Mouse (Mus musculus) liver, embryonic 15.5 days (tissue): ENCODE data around the gene Ftl1. TPM values are rescaled to one million over a fixed set of nuclear protein-coding genes. Genes with fewer than 3 reads are reported as not detected.
"Not testable (repeated sequence)": the region's sequence is repeated elsewhere in the genome, so short reads cannot be mapped to it uniquely, and the experiment has no call there.

Experiments
- ATAC-seq: fragments of 200-750 bp; cut with Nextera tagmentation; 2 replicates; pipeline ENCODE4 v1.8.0; 2017; ENCODE audit warnings: moderate number of reproducible peaks, mild to moderate bottlenecking, moderate library complexity; ENCODE audit not compliant: insufficient read depth
- H3K27ac ChIP-seq: fragments of 300-500 bp; sonication (generic); replicated peaks from 2 replicates; pipeline ENCODE4 v1.5.1; 2015; ENCODE audit warnings: mild to moderate bottlenecking, inconsistent platforms
- H3K27me3 ChIP-seq: fragments of 300-500 bp; sonication (generic); 2 replicates; pipeline ENCODE4 v1.6.1; 2015; ENCODE audit warnings: mild to moderate bottlenecking, inconsistent platforms
- H3K36me3 ChIP-seq: fragments of 300-500 bp; sonication (generic); replicated peaks from 2 replicates; pipeline ENCODE4 v1.6.1; 2015; ENCODE audit warnings: moderate library complexity, mild to moderate bottlenecking, inconsistent platforms
- H3K4me1 ChIP-seq: fragments of 300-500 bp; sonication (generic); replicated peaks from 2 replicates; pipeline ENCODE4 v1.6.1; 2015; ENCODE audit warnings: inconsistent platforms
- H3K4me2 ChIP-seq: fragments of 300-500 bp; sonication (generic); 2 replicates; pipeline ENCODE4 v1.6.1; 2015; ENCODE audit warnings: moderate library complexity, mild to moderate bottlenecking, inconsistent platforms
- H3K4me3 ChIP-seq: fragments of 300-500 bp; sonication (generic); replicated peaks from 2 replicates; pipeline ENCODE4 v1.5.1; 2015; ENCODE audit warnings: mild to moderate bottlenecking, inconsistent platforms
- H3K9ac ChIP-seq: fragments of 300-500 bp; sonication (generic); 2 replicates; pipeline ENCODE4 v1.6.1; 2015; ENCODE audit warnings: moderate library complexity, mild to moderate bottlenecking, inconsistent platforms
- H3K9me3 ChIP-seq: fragments of 300-500 bp; sonication (generic); replicated peaks from 2 replicates; pipeline ENCODE4 v1.6.1; 2016; ENCODE audit warnings: inconsistent platforms
- WGBS: fragments of 180-500 bp; shearing (Covaris S2); methylation state at CpG from one replicate; pipeline ENCODE4 v1.1.7; 2015; ENCODE audit warnings: mixed read lengths; ENCODE audit not compliant: insufficient replicate concordance; 5-methylcytosine and 5-hydroxymethylcytosine counted together
- polyA plus RNA-seq: library from polyadenylated mRNA; unstranded; fragments of >200 nt; fragmentation: Nextera tagmentation; extraction: Ambion mirVana; gene quantifications from 2 replicates; pipeline ENCODE4 v1.2.1, GENCODE M21; 2015

The Ftl1 gene
- polyA plus RNA-seq, 1 experiment from 2014 or later: 6,104 TPM

DNA sequence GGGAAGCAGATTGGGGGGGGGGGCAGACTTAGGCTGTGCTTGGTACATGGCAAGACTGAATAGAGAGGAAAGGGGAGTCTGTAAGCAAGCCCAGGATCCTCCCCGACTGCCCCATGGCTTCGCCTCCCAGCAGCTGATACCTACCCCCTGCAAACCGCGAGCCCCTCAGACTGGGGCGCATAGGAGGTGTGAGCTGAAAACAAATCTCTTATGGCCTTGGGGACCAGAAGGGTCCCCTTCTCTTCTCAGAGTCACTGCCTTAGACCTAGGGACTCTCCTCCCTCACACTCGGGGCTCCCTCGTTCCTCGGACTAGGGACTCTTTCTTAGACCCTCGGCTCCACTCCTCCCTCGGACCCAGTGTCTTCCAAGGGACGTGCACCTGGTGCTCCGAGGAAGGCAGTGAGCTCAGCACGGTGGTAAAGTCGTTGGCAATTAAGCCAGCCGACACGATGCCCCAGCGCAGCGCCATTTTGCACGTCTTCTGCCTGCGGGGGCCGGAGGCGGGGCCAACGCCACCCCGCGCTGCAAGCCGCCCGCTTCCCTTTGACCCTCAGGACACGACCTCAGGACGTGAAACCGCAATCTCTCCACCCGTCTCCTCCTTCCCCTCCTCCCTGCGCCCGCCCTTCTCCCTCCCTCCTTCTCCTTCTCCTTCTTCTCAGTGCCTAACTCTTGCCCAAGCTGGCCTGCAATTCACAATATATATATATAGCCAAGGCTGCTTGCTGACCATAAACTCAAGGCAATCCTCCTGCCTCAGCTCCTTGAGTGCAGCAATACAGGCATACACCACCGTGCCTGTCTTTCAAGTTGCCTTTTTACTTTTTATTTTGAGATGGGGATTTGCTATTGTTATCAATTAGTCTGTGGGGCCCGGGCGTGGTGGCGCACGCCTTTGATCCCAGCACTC is 28.9 kb upstream of the Ftl1 start, which contains the start of gene Dhdh:
Gene Dhdh (minus strand): TSS at position 513 of the 912 bp plus-strand sequence.
- H3K9ac ChIP-seq: peak within 1 kb of the TSS; percentile 56; the same call in 1 of the 2 replicates
- no peaks in the 10 kb centered on the region for H3K9me3 ChIP-seq
- WGBS: 5% methylated on average over 38 of the region's 38 CpGs
- H3K4me3 ChIP-seq: peak within 1 kb of the TSS; percentile 62
- peaks cover 67% of the 10 kb centered on the region for H3K4me1 ChIP-seq
- peak within 1 kb of the TSS; percentile 76 for H3K4me2 ChIP-seq
- no peaks in the 10 kb centered on the region for H3K27me3 ChIP-seq
- ATAC-seq: peak; percentile 59
- peaks cover 16% of the 10 kb centered on the region for H3K36me3 ChIP-seq
- H3K27ac ChIP-seq: peak within 1 kb of the TSS; percentile 34

DNA sequence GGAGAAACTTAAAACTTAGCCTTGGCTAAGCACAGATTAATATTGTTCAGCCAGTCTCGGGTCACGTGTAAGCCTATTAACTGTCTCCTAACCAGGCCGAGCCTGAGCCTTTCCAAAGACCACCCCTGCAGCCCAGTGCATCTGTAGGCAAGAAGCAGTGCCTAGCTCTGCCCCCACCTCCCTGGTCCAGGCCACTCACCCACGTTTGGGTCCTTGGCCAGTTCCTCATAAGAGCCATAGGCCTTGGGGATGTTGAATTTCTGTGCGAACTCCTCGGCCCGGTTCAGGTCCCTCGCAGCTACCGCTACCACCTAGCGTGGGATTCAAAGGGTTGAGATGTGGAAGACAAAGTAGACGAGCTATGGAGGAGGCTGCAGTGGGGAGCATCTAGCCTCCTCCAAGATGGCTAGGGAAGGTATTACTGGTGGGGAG is 28.2 kb upstream of the Ftl1 start:
- no peak overlapping the region for H3K27ac ChIP-seq
- H3K9ac ChIP-seq: peak overlapping the region; percentile 56; the same call in 1 of the 2 replicates
- no peaks in the 10 kb centered on the region for H3K27me3 ChIP-seq
- H3K4me3 ChIP-seq: peak overlapping the region; percentile 62
- H3K4me2 ChIP-seq: peak overlapping the region; percentile 76
- peaks cover 9% of the 10 kb centered on the region for H3K36me3 ChIP-seq
- no peaks in the 10 kb centered on the region for H3K9me3 ChIP-seq
- H3K4me1 ChIP-seq: peaks cover 71% of the 10 kb centered on the region
- WGBS: 62% methylated on average over 11 of the region's 11 CpGs
- 0 out of 2 replicates have a peak, but pooled peaks have one; percentile 1 for ATAC-seq

DNA sequence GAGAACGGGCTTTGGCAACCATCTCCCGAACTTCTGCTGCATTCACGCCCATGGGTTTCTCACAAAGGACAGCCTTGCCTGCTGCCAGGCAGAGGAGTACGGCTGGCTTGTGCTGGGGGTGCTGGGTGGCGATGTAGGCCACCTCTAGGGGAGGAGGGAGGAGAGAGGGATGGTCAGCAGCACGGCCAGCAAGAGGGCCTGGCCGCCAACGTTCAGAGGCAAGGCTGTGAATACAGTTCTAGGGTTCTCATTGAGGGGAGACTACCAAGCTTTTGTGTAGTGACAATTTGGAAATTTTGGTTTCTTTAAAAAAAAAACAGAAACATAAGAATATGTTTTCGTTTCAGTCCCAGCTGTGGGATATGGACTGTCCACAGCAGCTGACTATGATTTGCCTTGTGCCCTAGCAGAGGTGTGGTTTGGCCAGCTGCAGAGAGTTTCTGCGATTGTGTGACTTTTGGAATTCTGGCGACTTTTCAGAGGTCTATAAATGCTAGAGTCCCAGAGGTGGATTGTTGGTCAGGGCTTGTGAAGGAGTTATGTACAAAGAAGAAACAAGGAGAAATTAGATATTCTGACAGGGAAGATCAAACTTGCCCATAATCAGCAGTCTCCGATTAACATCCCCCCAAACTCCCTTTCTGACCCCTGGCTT is 27.2 kb upstream of the Ftl1 start, which contains the start of gene Gm45808:
Gene Gm45808 (minus strand): TSS at position 51 of the 655 bp plus-strand sequence.
- Histone ChIP-seq H3K4me2 (peak within 1 kb of the TSS; percentile 76; the same call in 1 of the 2 replicates), H3K4me3 (no peak within 1 kb of the TSS), H3K36me3 (no peaks in the 10 kb centered on the region), H3K27me3 (no peaks in the 10 kb centered on the region), H3K4me1 (peaks cover 70% of the 10 kb centered on the region), H3K27ac (no peak within 1 kb of the TSS), H3K9ac (no peak within 1 kb of the TSS), H3K9me3 (no peaks in the 10 kb centered on the region)
- 77% methylated on average over 12 of the region's 12 CpGs for WGBS
- ATAC-seq: no peak

DNA sequence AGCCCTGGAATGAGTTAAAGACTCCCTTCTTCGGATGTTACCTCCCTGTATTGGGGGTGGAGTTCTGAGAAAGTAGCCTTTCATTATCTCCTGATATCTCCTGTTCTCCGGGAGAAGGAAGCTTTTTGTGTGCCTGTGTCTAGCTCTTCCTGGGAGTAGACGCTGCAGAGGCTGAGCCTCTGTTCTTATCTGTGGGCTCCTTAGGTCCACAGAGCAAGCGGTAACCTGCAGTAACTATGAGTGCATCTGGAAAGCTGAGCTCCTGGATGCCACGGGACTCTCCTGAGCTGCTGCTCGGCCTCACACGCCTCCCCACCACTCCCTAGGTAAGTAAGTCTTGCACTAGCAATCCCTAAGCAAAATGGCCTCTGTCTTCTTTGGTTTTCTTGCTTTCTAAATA is 26.5 kb upstream of the Ftl1 start:
- WGBS: 14% methylated on average over 7 of the region's 7 CpGs
- Histone ChIP-seq H3K9me3 (no peaks in the 10 kb centered on the region), H3K27me3 (no peaks in the 10 kb centered on the region), H3K9ac (no peak overlapping the region), H3K4me2 (0 out of 2 replicates have a peak overlapping the region, but pooled peaks have one; percentile 10), H3K27ac (no peak overlapping the region), H3K4me3 (no peak overlapping the region), H3K4me1 (peaks cover 67% of the 10 kb centered on the region), H3K36me3 (no peaks in the 10 kb centered on the region)
- ATAC-seq: no peak

DNA sequence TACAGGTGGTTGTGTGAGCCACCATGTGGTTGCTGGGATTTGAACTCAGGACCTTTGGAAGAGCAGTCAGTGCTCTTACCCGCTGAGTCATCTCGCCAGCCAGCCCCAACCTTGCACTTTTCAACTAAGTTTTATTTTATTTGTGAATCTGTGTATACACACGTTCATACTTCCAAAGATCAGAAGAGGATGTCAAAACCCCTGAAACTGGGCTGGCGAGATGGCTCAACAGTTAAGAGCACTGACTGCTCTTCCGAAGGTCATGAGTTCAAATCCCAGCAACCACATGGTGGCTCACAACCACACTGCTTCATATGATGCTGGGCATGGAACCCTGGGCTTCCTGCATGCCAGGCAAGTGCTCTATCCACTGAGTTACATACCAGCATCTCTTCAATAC is 25.3 kb upstream of the Ftl1 start:
- not testable (repeated sequence) for ATAC-seq, H3K9ac ChIP-seq, H3K4me2 ChIP-seq, H3K9me3 ChIP-seq, H3K4me3 ChIP-seq, H3K27ac ChIP-seq, H3K27me3 ChIP-seq, H3K36me3 ChIP-seq
- 83% methylated on average over 5 of the region's 5 CpGs for WGBS
- H3K4me1 ChIP-seq: peaks cover 55% of the 10 kb centered on the region

DNA sequence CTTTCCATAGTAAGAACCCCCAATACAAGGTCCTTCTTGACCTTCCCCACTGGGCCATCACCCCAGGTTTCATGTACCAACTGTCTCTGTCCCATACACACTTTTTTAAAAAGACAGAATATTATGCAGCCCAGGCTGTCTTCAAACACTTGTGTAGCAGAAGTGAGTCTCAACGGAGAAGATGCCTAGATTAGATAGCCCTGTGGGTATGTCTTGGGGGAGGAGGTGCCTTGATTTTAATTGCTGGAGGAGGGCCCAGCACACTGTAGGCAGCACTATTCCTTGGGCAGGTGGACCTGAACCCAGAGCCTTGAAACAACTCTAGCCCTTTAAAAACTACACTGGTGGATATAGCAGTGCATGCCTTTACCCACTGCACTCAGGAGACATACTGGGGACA is 22.5 kb upstream of the Ftl1 start:
- WGBS: 12% methylated on average over 1 of the region's 1 CpGs
- 0 out of 2 replicates have a peak, but pooled peaks cover 6% of the 10 kb centered on the region for H3K36me3 ChIP-seq
- H3K4me2 ChIP-seq: no peak overlapping the region
- no peak overlapping the region for H3K27ac ChIP-seq
- H3K4me3 ChIP-seq: no peak overlapping the region
- H3K9me3 ChIP-seq: no peaks in the 10 kb centered on the region
- H3K27me3 ChIP-seq: no peaks in the 10 kb centered on the region
- no peak overlapping the region for H3K9ac ChIP-seq
- ATAC-seq: no peak
- peaks cover 32% of the 10 kb centered on the region for H3K4me1 ChIP-seq

DNA sequence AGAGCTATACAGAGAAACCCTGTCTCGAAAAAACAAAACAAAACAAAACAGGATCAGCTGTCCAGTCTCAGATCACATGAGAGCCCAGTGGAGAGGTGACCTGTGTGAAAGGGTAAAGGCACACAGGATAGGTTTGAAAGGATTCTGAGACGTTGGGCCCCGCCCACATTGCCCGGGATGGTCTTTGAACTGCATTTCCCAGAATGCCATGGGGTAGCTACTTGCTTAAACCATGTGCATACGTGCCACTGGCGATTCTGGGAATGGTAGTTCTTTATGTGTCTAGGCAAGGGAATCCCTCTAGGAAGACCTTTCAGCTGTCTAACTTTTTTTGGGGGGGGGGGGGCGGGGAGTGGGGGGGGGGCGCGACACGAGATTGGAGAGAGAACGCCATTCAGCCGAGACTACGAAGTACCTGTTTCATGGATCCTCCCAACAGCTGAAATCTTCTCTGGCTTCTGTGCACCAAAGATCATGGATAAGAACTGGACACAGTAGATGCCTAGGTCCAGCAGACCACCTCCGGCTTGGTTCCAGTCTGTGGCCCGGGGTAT is 21.8 kb upstream of the Ftl1 start, which contains the start of gene Tulp2:
Gene Tulp2 (plus strand): TSS at position 504 of the 554 bp plus-strand sequence.
- no peak within 1 kb of the TSS; the same call in 1 of the 2 replicates for H3K4me2 ChIP-seq
- no peak within 1 kb of the TSS for H3K4me3 ChIP-seq
- peak; percentile 51; the same call in 1 of the 2 replicates for ATAC-seq
- H3K9me3 ChIP-seq: no peaks in the 10 kb centered on the region
- WGBS: 36% methylated on average over 15 of the region's 15 CpGs
- H3K4me1 ChIP-seq: peaks cover 32% of the 10 kb centered on the region
- H3K27ac ChIP-seq: no peak within 1 kb of the TSS
- H3K27me3 ChIP-seq: no peaks in the 10 kb centered on the region
- H3K9ac ChIP-seq: no peak within 1 kb of the TSS
- H3K36me3 ChIP-seq: 0 out of 2 replicates have a peak, but pooled peaks cover 6% of the 10 kb centered on the region

DNA sequence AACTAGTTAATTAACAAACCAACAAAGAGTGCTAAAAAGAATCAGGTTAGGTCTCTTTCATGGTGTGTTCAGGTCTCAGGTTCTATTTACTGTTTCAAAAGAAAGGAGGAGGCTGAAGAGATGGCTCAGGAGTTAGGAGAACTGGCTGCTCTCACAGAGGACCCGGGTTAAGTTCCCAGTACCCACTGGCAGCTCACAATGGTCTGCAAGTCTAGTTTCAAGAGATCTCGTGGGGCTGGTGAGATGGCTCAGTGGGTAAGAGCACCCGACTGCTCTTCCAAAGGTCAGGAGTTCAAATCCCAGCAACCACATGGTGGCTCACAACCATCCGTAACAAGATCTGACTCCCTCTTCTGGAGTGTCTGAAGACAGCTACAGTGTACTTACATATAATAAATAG is 20.6 kb upstream of the Ftl1 start:
- not testable (repeated sequence) for H3K4me2 ChIP-seq, H3K9me3 ChIP-seq, H3K27me3 ChIP-seq, H3K27ac ChIP-seq, ATAC-seq, H3K4me3 ChIP-seq, H3K36me3 ChIP-seq, H3K9ac ChIP-seq
- 66% methylated on average over 4 of the region's 4 CpGs for WGBS
- H3K4me1 ChIP-seq: peaks cover 36% of the 10 kb centered on the region

DNA sequence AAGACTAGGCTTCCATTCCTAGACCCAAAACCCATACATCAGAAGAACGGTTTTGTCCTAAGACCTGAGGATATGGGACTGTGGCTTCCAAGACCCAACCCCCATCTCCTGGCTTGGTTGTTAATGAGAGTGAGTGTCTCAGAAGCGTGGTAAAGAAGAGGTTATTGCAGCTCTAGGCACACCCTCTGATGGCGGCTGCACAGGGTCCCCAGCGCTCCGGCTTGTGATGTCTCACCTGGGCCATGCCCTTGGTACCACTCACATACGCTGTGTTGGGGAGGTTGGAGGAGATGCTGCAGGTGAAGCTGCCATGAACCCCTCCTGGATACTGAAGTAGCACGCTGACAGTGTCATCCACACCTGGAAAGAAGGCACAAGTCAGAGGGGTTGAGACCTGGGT is 19.1 kb upstream of the Ftl1 start:
- no peak overlapping the region for H3K4me2 ChIP-seq
- H3K9me3 ChIP-seq: no peaks in the 10 kb centered on the region
- H3K4me3 ChIP-seq: no peak overlapping the region
- peaks cover 44% of the 10 kb centered on the region for H3K4me1 ChIP-seq
- no peak overlapping the region for H3K9ac ChIP-seq
- H3K27ac ChIP-seq: no peak overlapping the region
- ATAC-seq: no peak
- no peaks in the 10 kb centered on the region for H3K27me3 ChIP-seq
- WGBS: 82% methylated on average over 7 of the region's 7 CpGs
- 0 out of 2 replicates have a peak, but pooled peaks cover 6% of the 10 kb centered on the region for H3K36me3 ChIP-seq

DNA sequence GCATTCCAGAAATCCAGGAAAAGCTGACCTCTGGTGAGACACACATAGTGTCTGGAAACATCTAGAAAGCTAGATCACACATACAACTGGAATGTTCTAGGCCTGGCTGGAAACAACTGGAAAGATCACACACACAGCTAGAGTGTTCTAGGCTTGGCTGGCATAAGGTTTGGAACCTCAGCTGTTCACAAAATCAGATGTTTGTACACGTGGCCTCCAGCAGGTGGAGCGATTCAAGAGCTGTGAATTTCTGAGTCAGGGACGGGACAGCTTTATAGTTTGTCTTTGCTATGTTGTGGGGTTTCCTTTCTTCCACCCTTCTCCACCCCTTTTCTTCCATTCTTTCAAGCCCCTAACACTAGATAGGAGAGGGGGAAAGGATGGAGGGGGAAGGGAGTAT is 17.3 kb upstream of the Ftl1 start:
- 7% methylated on average over 3 of the region's 3 CpGs for WGBS
- Histone ChIP-seq H3K27ac (no peak overlapping the region), H3K9ac (no peak overlapping the region), H3K4me2 (no peak overlapping the region), H3K9me3 (no peaks in the 10 kb centered on the region), H3K36me3 (0 out of 2 replicates have a peak, but pooled peaks cover 6% of the 10 kb centered on the region), H3K4me3 (no peak overlapping the region), H3K27me3 (no peaks in the 10 kb centered on the region), H3K4me1 (peaks cover 35% of the 10 kb centered on the region)
- no peak for ATAC-seq
